Mouse (Mus musculus) splenic B cell, adult 2 months (primary cell): ENCODE data around the gene Slc9a8.

Source experiments
- DNase-seq: peaks from one replicate; pipeline ENCODE4 v3.0.0-alpha.2; 2011; ENCODE audit warnings: low read depth, low spot score
- H3K27me3 ChIP-seq: 2 replicates; pipeline ENCODE4 v1.6.1; 2012; ENCODE audit warnings: mild to moderate bottlenecking, low read length, moderate library complexity, mixed read lengths; ENCODE audit not compliant: control insufficient read depth, poor library complexity, insufficient read depth, severe bottlenecking
- H3K36me3 ChIP-seq: 2 replicates; pipeline ENCODE4 v1.6.1; 2012; ENCODE audit warnings: mild to moderate bottlenecking, low read length, moderate library complexity, mixed read lengths; ENCODE audit not compliant: control insufficient read depth, poor library complexity, insufficient read depth, severe bottlenecking

The Slc9a8 gene

DNA sequence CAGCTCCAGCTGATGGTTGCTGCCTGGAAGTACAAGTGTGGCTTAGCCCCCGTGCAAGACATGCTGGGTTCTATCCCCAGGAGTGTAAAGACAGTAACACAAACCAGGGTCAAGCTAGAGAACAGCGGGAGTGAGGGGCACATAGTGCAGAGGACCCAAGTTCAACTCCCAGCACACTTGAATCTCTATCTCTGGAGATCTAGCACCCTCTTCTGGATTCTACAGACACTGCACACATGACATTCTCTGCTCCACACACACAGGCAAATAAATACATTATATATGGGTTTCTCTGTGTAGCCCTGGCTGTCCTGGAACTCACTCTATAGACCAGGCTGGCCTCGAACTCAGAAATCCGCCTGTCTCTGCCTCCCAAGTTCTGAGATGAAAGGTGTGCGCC, 91.5 kb downstream of the Slc9a8 start:
- Histone ChIP-seq H3K36me3 (peaks cover 22% of the 10 kb centered on the region), H3K27me3 (no peaks in the 10 kb centered on the region)
- peak; percentile 64 for DNase-seq

GRCm38 (mm10) chr2:167514641-167515040, 93.1 kb downstream of the Slc9a8 start:
- Histone ChIP-seq H3K27me3 (no peaks in the 10 kb centered on the region), H3K36me3 (peaks cover 16% of the 10 kb centered on the region)
- no peak for DNase-seq

DNA sequence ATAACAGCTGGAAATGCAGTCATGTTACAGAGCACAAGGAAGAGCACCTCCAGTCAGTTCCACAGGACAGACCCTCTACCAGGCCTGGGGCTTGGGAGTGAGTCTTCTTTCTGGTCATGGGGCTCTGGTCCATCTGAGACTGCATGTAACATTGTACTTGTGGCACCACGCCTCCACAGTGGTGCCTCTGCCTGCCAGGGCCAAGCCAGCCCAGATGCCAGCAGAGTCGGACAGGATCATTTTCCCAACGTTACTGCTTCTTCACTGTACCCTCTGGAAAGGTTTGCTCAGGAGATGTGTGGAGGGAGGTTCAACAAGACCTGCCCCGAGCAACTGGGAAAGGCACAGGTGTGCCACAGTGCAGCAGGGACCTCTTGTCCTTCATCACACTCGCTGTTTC, 94.2 kb downstream of the Slc9a8 start:
- Histone ChIP-seq H3K36me3 (peaks cover 16% of the 10 kb centered on the region), H3K27me3 (no peaks in the 10 kb centered on the region)
- DNase-seq, result no peak

GRCm38 (mm10) chr2:167519606-167520252, 98.2 kb downstream of the Slc9a8 start:
- DNase-seq, result peak; percentile 48
- Histone ChIP-seq H3K27me3 (no peaks in the 10 kb centered on the region), H3K36me3 (peaks cover 6% of the 10 kb centered on the region)
